Mouse (Mus musculus): ENCODE data around the gene Rapgef5. TPM values are rescaled to one million over a fixed set of nuclear protein-coding genes. Genes with fewer than 3 reads are reported as not detected.

Rapgef5 gene
- polyA plus RNA-seq, 1 experiment from 2014 or later = 7.7 TPM

DNA sequence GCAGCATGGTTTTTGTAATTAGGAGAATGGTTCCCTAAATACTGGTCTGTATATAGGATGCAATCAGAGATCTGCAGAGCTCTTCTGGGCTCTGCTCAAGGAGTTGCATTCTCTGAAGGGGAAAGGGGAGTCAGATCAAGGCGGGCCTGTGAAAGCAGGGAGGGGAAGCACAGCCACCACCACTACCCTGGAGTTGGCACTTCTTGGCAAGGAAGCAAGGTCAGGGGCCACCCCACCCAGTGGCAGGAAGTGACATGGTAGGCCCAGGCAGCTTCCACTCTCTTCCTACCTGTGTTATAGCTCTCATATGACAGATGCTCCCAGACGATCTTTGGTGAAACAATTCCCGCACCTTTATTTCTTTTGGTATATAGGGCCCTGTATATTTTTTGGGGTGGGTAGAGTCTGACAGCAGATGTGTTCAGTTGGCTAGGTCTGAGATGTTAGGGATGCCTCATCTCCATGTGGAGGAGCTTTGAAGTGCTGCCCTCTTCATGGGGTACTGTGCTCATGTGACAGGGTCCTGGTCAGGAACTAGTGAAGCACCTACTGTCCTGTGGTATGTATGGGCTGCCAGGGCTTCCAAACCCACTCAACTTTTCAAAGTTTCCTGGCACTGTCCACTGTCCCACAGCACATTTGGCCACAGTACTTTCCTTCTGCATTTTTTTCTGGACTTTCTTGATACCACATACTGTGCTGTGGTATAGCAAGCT lies 183.8 kb downstream of the Rapgef5 start:
- 82% methylated on average over 3 of the region's 3 CpGs for WGBS
- Histone ChIP-seq H3K27me3 (ENCODE audit: control insufficient read depth, insufficient read depth, low read length) (no peaks in the 10 kb centered on the region), H3K9ac (replicated peaks; ENCODE audit: low read length) (no peak overlapping the region), H3K4me1 (ENCODE audit: control insufficient read depth, insufficient read depth, low read length) (no peaks in the 10 kb centered on the region), H3K9me3 (replicated peaks; ENCODE audit: control insufficient read depth, low read length) (no peaks in the 10 kb centered on the region), H3K4me3 (ENCODE audit: low read depth, low read length) (no peak overlapping the region), H3K36me3 (replicated peaks; ENCODE audit: control insufficient read depth, insufficient read depth, low read depth, low read length) (no peaks in the 10 kb centered on the region), H3K4me2 (ENCODE audit: low read depth, low read length) (no peak overlapping the region), H3K27ac (replicated peaks; ENCODE audit: low read depth, low read length) (no peak overlapping the region)
- ATAC-seq (replicated peaks; ENCODE audit: insufficient number of reproducible peaks, low FRiP score, low TSS enrichment, low read depth) (no peak), DNase-seq (ENCODE audit: low spot score) (no peak)

- Histone ChIP-seq H3K27me3 (ENCODE audit: control insufficient read depth, insufficient read depth, low read length) (no peaks in the 10 kb centered on the region), H3K27ac (replicated peaks; ENCODE audit: low read depth, low read length) (no peak overlapping the region), H3K4me2 (ENCODE audit: low read depth, low read length) (no peak overlapping the region), H3K4me3 (ENCODE audit: low read depth, low read length) (no peak overlapping the region), H3K4me1 (ENCODE audit: control insufficient read depth, insufficient read depth, low read length) (no peaks in the 10 kb centered on the region), H3K9me3 (replicated peaks; ENCODE audit: control insufficient read depth, low read length) (no peaks in the 10 kb centered on the region), H3K9ac (replicated peaks; ENCODE audit: low read length) (no peak overlapping the region), H3K36me3 (replicated peaks; ENCODE audit: control insufficient read depth, insufficient read depth, low read depth, low read length) (no peaks in the 10 kb centered on the region)
- ATAC-seq (replicated peaks; ENCODE audit: insufficient number of reproducible peaks, low FRiP score, low TSS enrichment, low read depth) (no peak), DNase-seq (ENCODE audit: low spot score) (no peak)
- 79% methylated on average over 6 of the region's 6 CpGs for WGBS
These were observed 184.6 kb downstream of the Rapgef5 start for GRCm38 (mm10) chr12:117700927-117701326.

GRCm38 (mm10) chr12:117702291-117702690 lies 186.0 kb downstream of the Rapgef5 start:
- WGBS = 87% methylated on average over 8 of the region's 8 CpGs
- H3K4me2 ChIP-seq (ENCODE audit: low read depth, low read length) = no peak overlapping the region
- no peaks in the 10 kb centered on the region for H3K27me3 ChIP-seq (ENCODE audit: control insufficient read depth, insufficient read depth, low read length)
- H3K4me3 ChIP-seq (ENCODE audit: low read depth, low read length) = no peak overlapping the region
- DNase-seq (ENCODE audit: low spot score) (no peak), ATAC-seq (replicated peaks; ENCODE audit: insufficient number of reproducible peaks, low FRiP score, low TSS enrichment, low read depth) (no peak)
- no peaks in the 10 kb centered on the region for H3K9me3 ChIP-seq (replicated peaks; ENCODE audit: control insufficient read depth, low read length)
- no peaks in the 10 kb centered on the region for H3K36me3 ChIP-seq (replicated peaks; ENCODE audit: control insufficient read depth, insufficient read depth, low read depth, low read length)
- H3K4me1 ChIP-seq (ENCODE audit: control insufficient read depth, insufficient read depth, low read length) = no peaks in the 10 kb centered on the region
- no peak overlapping the region for H3K9ac ChIP-seq (replicated peaks; ENCODE audit: low read length)
- H3K27ac ChIP-seq (replicated peaks; ENCODE audit: low read depth, low read length) = no peak overlapping the region

DNA sequence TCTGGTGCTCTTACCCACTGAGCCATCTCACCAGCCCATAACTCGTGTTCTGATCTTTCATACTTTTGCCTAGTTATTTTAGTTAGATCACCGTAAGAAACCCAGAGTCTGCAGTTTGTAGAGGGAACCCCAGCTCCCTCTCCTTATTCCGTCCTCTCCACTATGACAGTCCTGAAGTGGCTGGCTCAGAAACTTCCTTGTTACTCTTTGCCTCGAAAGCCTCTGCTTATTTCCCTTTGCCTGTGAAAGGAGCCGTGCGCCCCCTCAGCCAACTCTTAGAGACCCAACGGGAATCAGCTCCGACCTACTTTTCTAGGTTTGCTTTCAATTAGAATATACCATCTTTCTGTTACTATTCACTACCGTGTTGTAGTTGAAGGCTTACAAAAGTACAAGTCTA lies 186.6 kb downstream of the Rapgef5 start:
- H3K9me3 ChIP-seq (replicated peaks; ENCODE audit: control insufficient read depth, low read length) = no peaks in the 10 kb centered on the region
- no peak overlapping the region for H3K4me2 ChIP-seq (ENCODE audit: low read depth, low read length)
- H3K4me3 ChIP-seq (ENCODE audit: low read depth, low read length) = no peak overlapping the region
- no peak overlapping the region for H3K27ac ChIP-seq (replicated peaks; ENCODE audit: low read depth, low read length)
- no peaks in the 10 kb centered on the region for H3K36me3 ChIP-seq (replicated peaks; ENCODE audit: control insufficient read depth, insufficient read depth, low read depth, low read length)
- ATAC-seq (replicated peaks; ENCODE audit: insufficient number of reproducible peaks, low FRiP score, low TSS enrichment, low read depth) = no peak
- H3K9ac ChIP-seq (replicated peaks; ENCODE audit: low read length) = no peak overlapping the region
- no peaks in the 10 kb centered on the region for H3K27me3 ChIP-seq (ENCODE audit: control insufficient read depth, insufficient read depth, low read length)
- WGBS = 88% methylated on average over 9 of the region's 9 CpGs
- no peaks in the 10 kb centered on the region for H3K4me1 ChIP-seq (ENCODE audit: control insufficient read depth, insufficient read depth, low read length)
- no peak for DNase-seq (ENCODE audit: low spot score)

- ATAC-seq (replicated peaks; ENCODE audit: insufficient number of reproducible peaks, low FRiP score, low TSS enrichment, low read depth) (no peak), DNase-seq (ENCODE audit: low spot score) (no peak)
- H3K9me3 ChIP-seq (replicated peaks; ENCODE audit: control insufficient read depth, low read length) = no peaks in the 10 kb centered on the region
- no peak overlapping the region for H3K9ac ChIP-seq (replicated peaks; ENCODE audit: low read length)
- H3K27me3 ChIP-seq (ENCODE audit: control insufficient read depth, insufficient read depth, low read length) = no peaks in the 10 kb centered on the region
- H3K4me2 ChIP-seq (ENCODE audit: low read depth, low read length) = no peak overlapping the region
- H3K4me3 ChIP-seq (ENCODE audit: low read depth, low read length) = no peak overlapping the region
- no peaks in the 10 kb centered on the region for H3K36me3 ChIP-seq (replicated peaks; ENCODE audit: control insufficient read depth, insufficient read depth, low read depth, low read length)
- no peak overlapping the region for H3K27ac ChIP-seq (replicated peaks; ENCODE audit: low read depth, low read length)
- 39% methylated on average over 2 of the region's 2 CpGs for WGBS
- no peaks in the 10 kb centered on the region for H3K4me1 ChIP-seq (ENCODE audit: control insufficient read depth, insufficient read depth, low read length)
These were observed 187.1 kb downstream of the Rapgef5 start for GRCm38 (mm10) chr12:117703413-117703812.

DNA sequence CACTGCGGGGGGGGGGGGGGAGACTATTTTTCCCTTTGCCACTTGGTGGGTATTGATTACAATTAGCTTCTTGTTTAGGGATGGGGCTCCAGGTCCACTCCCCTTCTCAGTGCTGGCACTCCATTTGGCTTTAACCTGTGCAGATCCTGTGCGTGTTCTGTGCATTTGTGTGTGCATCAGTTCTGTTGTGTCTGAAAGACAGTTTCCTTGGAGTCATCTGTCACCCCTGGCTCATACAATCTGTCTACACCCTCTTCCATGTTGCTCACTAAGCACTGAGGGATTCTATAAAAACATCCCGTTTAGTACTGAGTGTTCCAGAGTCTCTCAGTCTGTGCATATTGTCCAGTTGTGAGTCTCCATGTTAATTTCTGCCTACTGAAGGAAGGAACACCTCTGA lies 189.0 kb downstream of the Rapgef5 start:
- Histone ChIP-seq H3K4me3 (ENCODE audit: low read depth, low read length) (no peak overlapping the region), H3K9me3 (replicated peaks; ENCODE audit: control insufficient read depth, low read length) (no peaks in the 10 kb centered on the region), H3K27ac (replicated peaks; ENCODE audit: low read depth, low read length) (no peak overlapping the region), H3K4me2 (ENCODE audit: low read depth, low read length) (no peak overlapping the region), H3K27me3 (ENCODE audit: control insufficient read depth, insufficient read depth, low read length) (no peaks in the 10 kb centered on the region), H3K9ac (replicated peaks; ENCODE audit: low read length) (no peak overlapping the region), H3K36me3 (replicated peaks; ENCODE audit: control insufficient read depth, insufficient read depth, low read depth, low read length) (no peaks in the 10 kb centered on the region), H3K4me1 (ENCODE audit: control insufficient read depth, insufficient read depth, low read length) (no peaks in the 10 kb centered on the region)
- 64% methylated on average over 3 of the region's 3 CpGs for WGBS
- ATAC-seq (replicated peaks; ENCODE audit: insufficient number of reproducible peaks, low FRiP score, low TSS enrichment, low read depth) (no peak), DNase-seq (ENCODE audit: low spot score) (no peak)

GRCm38 (mm10) chr12:117709280-117709679 lies 193.0 kb downstream of the Rapgef5 start:
- ATAC-seq (replicated peaks; ENCODE audit: insufficient number of reproducible peaks, low FRiP score, low TSS enrichment, low read depth) (no peak), DNase-seq (ENCODE audit: low spot score) (no peak)
- WGBS = 84% methylated on average over 12 of the region's 12 CpGs
- Histone ChIP-seq H3K36me3 (replicated peaks; ENCODE audit: control insufficient read depth, insufficient read depth, low read depth, low read length) (no peaks in the 10 kb centered on the region), H3K9ac (replicated peaks; ENCODE audit: low read length) (no peak overlapping the region), H3K4me2 (ENCODE audit: low read depth, low read length) (no peak overlapping the region), H3K27ac (replicated peaks; ENCODE audit: low read depth, low read length) (no peak overlapping the region), H3K27me3 (ENCODE audit: control insufficient read depth, insufficient read depth, low read length) (no peaks in the 10 kb centered on the region), H3K4me1 (ENCODE audit: control insufficient read depth, insufficient read depth, low read length) (no peaks in the 10 kb centered on the region), H3K4me3 (ENCODE audit: low read depth, low read length) (no peak overlapping the region), H3K9me3 (replicated peaks; ENCODE audit: control insufficient read depth, low read length) (no peaks in the 10 kb centered on the region)

- no peaks in the 10 kb centered on the region for H3K9me3 ChIP-seq (replicated peaks; ENCODE audit: control insufficient read depth, low read length)
- H3K9ac ChIP-seq (replicated peaks; ENCODE audit: low read length) = no peak overlapping the region
- no peak overlapping the region for H3K27ac ChIP-seq (replicated peaks; ENCODE audit: low read depth, low read length)
- DNase-seq (ENCODE audit: low spot score) (no peak), ATAC-seq (replicated peaks; ENCODE audit: insufficient number of reproducible peaks, low FRiP score, low TSS enrichment, low read depth) (no peak)
- H3K4me2 ChIP-seq (ENCODE audit: low read depth, low read length) = no peak overlapping the region
- WGBS = 86% methylated on average over 6 of the region's 6 CpGs
- H3K27me3 ChIP-seq (ENCODE audit: control insufficient read depth, insufficient read depth, low read length) = no peaks in the 10 kb centered on the region
- no peaks in the 10 kb centered on the region for H3K4me1 ChIP-seq (ENCODE audit: control insufficient read depth, insufficient read depth, low read length)
- H3K4me3 ChIP-seq (ENCODE audit: low read depth, low read length) = no peak overlapping the region
- no peaks in the 10 kb centered on the region for H3K36me3 ChIP-seq (replicated peaks; ENCODE audit: control insufficient read depth, insufficient read depth, low read depth, low read length)
These were observed 196.2 kb downstream of the Rapgef5 start for GRCm38 (mm10) chr12:117712474-117712873.
